Mouse (Mus musculus) cortical plate, adult 2 months (tissue): Measurements from ENCODE around the gene Prkaa2.

Source experiments
- CTCF ChIP-seq: fragments of 200-500 bp; IDR thresholded peaks from 2 replicates; pipeline ENCODE4 v1.5.1; 2011; ENCODE audit warnings: mild to moderate bottlenecking, control low read depth, low read length; ENCODE audit not compliant: insufficient read depth; ENCODE audit errors: extremely low read depth
- POLR2A ChIP-seq: fragments of 200-500 bp; IDR thresholded peaks from 2 replicates; pipeline ENCODE4 v1.6.1; 2011; ENCODE audit warnings: mild to moderate bottlenecking, low read length, control low read depth; ENCODE audit not compliant: insufficient read depth; ENCODE audit errors: extremely low read depth

GRCm38 (mm10) chr4:105033153-105033552 lies 76.5 kb downstream of the Prkaa2 start:
- 0 out of 2 replicates have a peak, but pooled peaks have one; percentile 31 for TF ChIP-seq CTCF
- TF ChIP-seq POLR2A = no peak
